Mouse (Mus musculus) erythroblast, embryonic 14.5 days (primary cell): ENCODE results near the gene Mylpf.

Experiments used
- GATA1 ChIP-seq: IDR thresholded peaks from 2 replicates; pipeline ENCODE4 v1.6.1; 2012; ENCODE audit warnings: low read length, inconsistent platforms, mixed read lengths
- TAL1 ChIP-seq: IDR thresholded peaks from 3 replicates; pipeline ENCODE4 v1.6.1; 2012; ENCODE audit warnings: low read length, inconsistent platforms, mixed read lengths

GRCm38 (mm10) chr7:127213930-127214329 is 5.2 kb downstream of the Mylpf start:
- TF ChIP-seq TAL1 (no peak), GATA1 (no peak)
